Mouse (Mus musculus) heart, embryonic 12.5 days (tissue): Measurements from ENCODE around the gene Pim3. TPM values are rescaled to one million over a fixed set of nuclear protein-coding genes. Genes with fewer than 3 reads are reported as not detected.

Experiments used
- ATAC-seq: fragments of 200-750 bp; cut with Nextera tagmentation; 2 replicates; pipeline ENCODE4 v1.8.0; 2017; ENCODE audit warnings: moderate TSS enrichment, moderate library complexity; ENCODE audit not compliant: insufficient number of reproducible peaks, low FRiP score
- H3K27ac ChIP-seq: fragments of 300-500 bp; sonication (generic); 2 replicates; pipeline ENCODE4 v1.5.1; 2016; ENCODE audit warnings: mild to moderate bottlenecking, moderate library complexity; ENCODE audit not compliant: poor library complexity, severe bottlenecking
- H3K27me3 ChIP-seq: fragments of 300-500 bp; sonication (generic); replicated peaks from 2 replicates; pipeline ENCODE4 v1.6.1; 2016; ENCODE audit warnings: mild to moderate bottlenecking, moderate library complexity
- H3K36me3 ChIP-seq: fragments of 300-500 bp; sonication (generic); 2 replicates; pipeline ENCODE4 v1.6.1; 2016; ENCODE audit warnings: mild to moderate bottlenecking, moderate library complexity
- H3K4me1 ChIP-seq: fragments of 300-500 bp; sonication (generic); replicated peaks from 2 replicates; pipeline ENCODE4 v1.6.1; 2016; ENCODE audit warnings: mild to moderate bottlenecking
- H3K4me2 ChIP-seq: fragments of 300-500 bp; sonication (generic); 2 replicates; pipeline ENCODE4 v1.6.1; 2016; ENCODE audit warnings: mild to moderate bottlenecking, moderate library complexity
- H3K4me3 ChIP-seq: fragments of 300-500 bp; sonication (generic); 2 replicates; pipeline ENCODE4 v1.5.1; 2016; ENCODE audit warnings: mild to moderate bottlenecking
- H3K9ac ChIP-seq: fragments of 300-500 bp; sonication (generic); 2 replicates; pipeline ENCODE4 v1.6.1; 2016; ENCODE audit warnings: mild to moderate bottlenecking, moderate library complexity
- H3K9me3 ChIP-seq: fragments of 300-500 bp; sonication (generic); replicated peaks from 2 replicates; pipeline ENCODE4 v1.6.1; 2016; ENCODE audit warnings: mild to moderate bottlenecking, moderate library complexity
- WGBS: fragments of 180-500 bp; shearing (Covaris S2); methylation state at CpG from one replicate; pipeline ENCODE4 v1.1.7; 2016; 5-methylcytosine and 5-hydroxymethylcytosine counted together
- polyA plus RNA-seq: library from polyadenylated mRNA; unstranded; fragments of >200 nt; fragmentation: Nextera tagmentation; extraction: Ambion mirVana; gene quantifications from 2 replicates; pipeline ENCODE4 v1.2.1, GENCODE M21; 2016

Gene Pim3
- polyA plus RNA-seq, 1 experiment from 2014 or later, result 68.1 TPM

DNA sequence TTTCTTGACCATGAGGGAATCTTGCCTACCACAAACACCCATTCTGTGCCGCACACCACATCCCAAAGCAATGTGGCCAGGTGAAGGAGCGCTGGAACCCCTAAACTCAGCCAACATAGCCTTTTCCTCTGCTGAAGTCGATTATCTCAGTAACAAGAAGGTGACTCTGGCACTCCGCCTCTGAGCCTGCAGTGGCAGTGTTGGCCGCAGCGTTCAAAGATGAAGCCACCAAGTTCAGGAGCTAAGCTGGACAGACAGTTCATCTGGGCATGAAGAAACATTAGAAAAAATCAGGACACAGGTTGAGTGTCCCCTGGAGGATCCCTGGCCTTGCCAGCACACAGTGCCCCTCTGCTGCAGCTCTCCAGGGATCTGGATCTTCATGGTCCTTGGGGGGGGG, 34.5 kb upstream of the Pim3 start:
- 83% methylated on average over 6 of the region's 6 CpGs for WGBS
- no peaks in the 10 kb centered on the region for H3K27me3 ChIP-seq
- ATAC-seq, result no peak

DNA sequence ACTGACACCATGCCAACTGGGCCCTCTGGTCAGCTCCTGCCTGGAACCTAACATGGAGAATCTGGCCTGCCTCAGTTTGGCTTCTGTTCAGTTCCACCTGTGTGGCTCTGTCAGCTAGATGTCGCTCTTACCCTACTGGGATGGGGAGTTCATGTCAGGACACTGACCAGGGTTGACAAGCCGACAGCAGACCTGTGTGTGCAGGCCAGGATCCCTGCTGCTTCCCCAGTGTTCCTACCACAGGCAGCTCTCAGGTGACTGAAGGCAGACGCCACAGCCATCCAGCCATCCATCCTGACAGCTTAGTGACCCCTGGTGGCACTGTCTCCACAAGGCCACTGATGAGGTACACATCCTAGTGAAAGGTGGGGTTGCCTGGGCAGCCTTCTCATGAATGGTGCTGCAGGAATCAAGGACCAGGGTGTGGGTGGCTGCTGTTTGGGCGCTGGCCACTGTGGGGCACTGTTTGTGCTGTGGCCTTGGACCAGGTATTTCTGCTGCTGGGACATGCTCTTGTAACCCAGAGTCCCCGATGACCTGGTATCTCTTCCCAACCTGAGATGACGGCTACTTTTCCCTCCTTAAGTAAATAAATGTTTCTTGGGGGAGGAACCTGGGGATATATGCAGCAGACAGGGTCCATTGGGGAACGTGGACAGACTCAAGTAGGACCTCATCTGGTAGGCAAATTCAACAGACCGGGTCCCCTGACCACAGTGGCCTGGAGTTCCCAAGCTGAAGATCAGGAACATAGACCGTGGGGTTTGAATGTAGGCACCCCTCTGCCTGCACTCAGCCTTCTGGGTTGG, 33.8 kb upstream of the Pim3 start:
- 25% methylated on average over 9 of the region's 9 CpGs for WGBS
- ATAC-seq, result peak; percentile 45; the same call in 1 of the 2 replicates

More for the DNA sequence above, 34.5 kb upstream of the Pim3 start:
- peaks cover 36% of the 10 kb centered on the region for H3K4me1 ChIP-seq
- no peak overlapping the region for H3K9ac ChIP-seq
- peaks cover 38% of the 10 kb centered on the region for H3K36me3 ChIP-seq
- no peaks in the 10 kb centered on the region for H3K9me3 ChIP-seq
- H3K4me3 ChIP-seq, result no peak overlapping the region
- no peak overlapping the region for H3K27ac ChIP-seq
- H3K4me2 ChIP-seq, result no peak overlapping the region

DNA sequence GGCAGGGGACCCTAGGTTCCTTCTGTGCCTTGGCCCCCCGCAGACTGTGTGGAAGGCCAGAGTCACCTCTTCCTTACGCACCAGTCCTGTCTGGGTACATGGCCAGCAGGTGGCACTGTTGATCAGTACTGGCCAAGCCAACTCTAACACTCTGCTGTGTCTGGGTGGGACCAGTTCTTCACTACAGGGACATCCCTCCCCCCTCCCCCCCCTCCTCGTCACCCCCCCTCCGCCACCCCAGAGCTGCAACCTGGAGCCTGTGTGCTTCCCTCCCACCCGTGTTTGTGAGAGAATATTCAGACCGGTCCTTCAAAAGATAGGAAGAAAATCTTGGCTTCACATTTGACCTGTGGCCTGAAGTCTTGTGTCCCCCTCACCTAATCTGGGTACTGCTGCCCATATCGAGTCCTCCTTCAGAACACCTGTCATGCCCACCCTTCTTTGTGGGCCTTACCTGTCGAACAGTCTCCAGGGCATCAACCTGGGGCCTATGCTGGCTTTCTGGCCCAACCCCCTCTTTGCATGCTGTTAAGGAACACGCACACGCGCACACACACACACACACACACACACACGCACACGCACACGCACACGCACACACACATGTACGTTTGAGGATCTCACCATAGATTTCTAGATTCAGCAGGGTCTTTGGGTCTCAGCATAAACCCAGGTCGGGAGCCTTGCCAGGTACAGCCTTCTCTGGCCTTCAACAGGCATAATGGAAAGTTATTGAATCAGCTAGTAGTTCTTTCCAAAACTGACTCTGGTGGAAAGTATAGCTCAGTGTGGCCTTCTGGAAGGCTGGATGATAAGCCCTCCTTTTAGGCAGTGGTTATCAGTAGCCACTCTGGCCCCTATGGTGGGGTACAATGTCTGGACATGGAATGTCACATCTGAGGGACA, 32.9 kb upstream of the Pim3 start:
- peak; percentile 81 for ATAC-seq
- H3K27me3 ChIP-seq, result no peaks in the 10 kb centered on the region
- WGBS, result 44% methylated on average over 17 of the region's 17 CpGs
- H3K36me3 ChIP-seq, result peaks cover 22% of the 10 kb centered on the region
- H3K4me1 ChIP-seq, result peaks cover 41% of the 10 kb centered on the region
- no peaks in the 10 kb centered on the region for H3K9me3 ChIP-seq
- H3K27ac ChIP-seq, result no peak overlapping the region
- no peak overlapping the region for H3K4me3 ChIP-seq
- no peak overlapping the region for H3K9ac ChIP-seq
- no peak overlapping the region for H3K4me2 ChIP-seq

More for the DNA sequence above, 33.8 kb upstream of the Pim3 start:
- H3K4me1 ChIP-seq, result peaks cover 41% of the 10 kb centered on the region
- no peak overlapping the region for H3K9ac ChIP-seq
- no peaks in the 10 kb centered on the region for H3K9me3 ChIP-seq
- no peaks in the 10 kb centered on the region for H3K27me3 ChIP-seq
- no peak overlapping the region for H3K4me3 ChIP-seq
- no peak overlapping the region for H3K27ac ChIP-seq
- no peak overlapping the region for H3K4me2 ChIP-seq
- peaks cover 31% of the 10 kb centered on the region for H3K36me3 ChIP-seq

- Histone ChIP-seq H3K27me3 (no peaks in the 10 kb centered on the region), H3K9ac (no peak overlapping the region), H3K9me3 (no peaks in the 10 kb centered on the region), H3K4me1 (peaks cover 41% of the 10 kb centered on the region), H3K4me2 (no peak overlapping the region), H3K36me3 (peaks cover 14% of the 10 kb centered on the region), H3K27ac (no peak overlapping the region), H3K4me3 (no peak overlapping the region)
- 68% methylated on average over 6 of the region's 6 CpGs for WGBS
- ATAC-seq, result no peak
Observed at GRCm38 (mm10) chr15:88829791-88830440, 32.1 kb upstream of the Pim3 start.

DNA sequence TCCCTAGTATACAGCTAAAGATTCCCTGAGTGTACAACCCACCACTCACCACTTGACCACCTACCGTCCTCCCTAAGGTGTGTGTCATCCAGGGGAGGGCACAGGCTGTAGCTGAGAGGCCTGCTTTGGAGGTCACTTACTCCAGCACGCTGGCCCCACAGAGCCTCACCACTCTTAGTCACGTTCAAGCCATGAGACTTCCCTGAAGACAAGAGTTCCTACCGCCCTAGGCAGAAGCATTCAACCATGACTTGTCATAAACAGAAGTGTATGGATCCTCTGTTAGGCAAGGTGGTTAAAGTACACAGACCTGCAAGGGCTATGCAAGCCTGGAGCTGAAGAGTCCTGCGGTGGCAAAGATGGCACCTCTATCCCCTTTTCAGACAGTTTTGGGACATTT, 31.3 kb upstream of the Pim3 start:
- Histone ChIP-seq H3K36me3 (peaks cover 7% of the 10 kb centered on the region), H3K27ac (no peak overlapping the region), H3K4me2 (no peak overlapping the region), H3K4me3 (no peak overlapping the region), H3K9ac (no peak overlapping the region), H3K9me3 (no peaks in the 10 kb centered on the region), H3K27me3 (no peaks in the 10 kb centered on the region), H3K4me1 (peaks cover 41% of the 10 kb centered on the region)
- no peak for ATAC-seq
- WGBS, result 81% methylated on average over 5 of the region's 5 CpGs

DNA sequence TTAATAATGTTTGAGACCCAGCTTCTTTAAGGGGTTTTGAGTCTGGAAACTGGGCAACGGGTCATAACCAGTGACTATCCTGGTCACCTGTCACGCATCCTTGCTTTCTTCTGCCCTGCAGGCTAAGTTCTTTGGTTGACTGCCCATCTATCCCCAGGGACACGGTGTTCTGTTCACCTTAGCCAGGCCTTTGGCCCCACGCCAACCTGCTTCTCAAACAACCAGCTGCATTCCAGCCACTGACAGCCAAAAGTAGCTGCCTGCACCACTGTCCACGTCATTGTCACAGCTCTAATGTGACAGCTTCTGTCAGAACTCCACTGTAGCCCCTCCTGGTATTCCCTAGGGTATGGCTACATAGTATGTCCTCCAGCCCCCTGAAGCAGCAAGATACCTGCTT, 30.5 kb upstream of the Pim3 start:
- Histone ChIP-seq H3K4me2 (no peak overlapping the region), H3K27me3 (no peaks in the 10 kb centered on the region), H3K4me3 (no peak overlapping the region), H3K36me3 (no peaks in the 10 kb centered on the region), H3K9me3 (no peaks in the 10 kb centered on the region), H3K9ac (no peak overlapping the region), H3K27ac (peak overlapping the region; percentile 85), H3K4me1 (peaks cover 46% of the 10 kb centered on the region)
- 0 out of 2 replicates have a peak, but pooled peaks have one; percentile 42 for ATAC-seq
- 32% methylated on average over 5 of the region's 5 CpGs for WGBS

- Histone ChIP-seq H3K9me3 (no peaks in the 10 kb centered on the region), H3K4me1 (peaks cover 55% of the 10 kb centered on the region), H3K4me2 (no peak overlapping the region), H3K4me3 (no peak overlapping the region), H3K9ac (no peak overlapping the region), H3K36me3 (no peaks in the 10 kb centered on the region), H3K27ac (peak overlapping the region; percentile 85), H3K27me3 (no peaks in the 10 kb centered on the region)
- no peak for ATAC-seq
- 74% methylated on average over 9 of the region's 9 CpGs for WGBS
Observed at GRCm38 (mm10) chr15:88832536-88832935, 29.4 kb upstream of the Pim3 start.

DNA sequence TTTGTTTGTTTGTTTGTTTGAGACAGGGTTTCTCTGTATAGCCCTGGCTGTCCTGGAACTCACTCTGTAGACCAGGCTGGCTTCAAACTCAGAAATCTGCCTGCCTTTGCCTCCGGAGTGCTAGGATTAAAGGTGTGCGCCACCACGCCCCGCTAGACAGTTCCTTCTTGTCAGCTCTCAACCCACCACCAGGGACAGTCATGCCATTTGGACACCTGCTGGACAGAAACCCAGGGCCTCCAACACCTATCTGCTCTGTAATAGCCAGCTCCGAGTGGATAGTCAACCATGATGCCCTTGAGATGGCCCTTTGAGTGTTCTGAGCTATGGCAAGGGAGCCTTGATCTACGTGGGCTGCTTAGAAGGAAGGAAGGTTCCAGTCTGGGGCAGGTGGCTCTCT, 26.0 kb upstream of the Pim3 start:
- Histone ChIP-seq H3K4me3 (no peak overlapping the region), H3K4me1 (peaks cover 64% of the 10 kb centered on the region)

GRCm38 (mm10) chr15:88836571-88836970, 25.4 kb upstream of the Pim3 start:
- ATAC-seq, result no peak
- WGBS, result 65% methylated on average over 5 of the region's 5 CpGs
- H3K4me3 ChIP-seq, result peak overlapping the region; percentile 58
- peak overlapping the region; percentile 86 for H3K4me2 ChIP-seq
- no peaks in the 10 kb centered on the region for H3K27me3 ChIP-seq
- peaks cover 63% of the 10 kb centered on the region for H3K4me1 ChIP-seq
- no peaks in the 10 kb centered on the region for H3K9me3 ChIP-seq
- H3K36me3 ChIP-seq, result no peaks in the 10 kb centered on the region
- peak overlapping the region; percentile 78; the same call in 1 of the 2 replicates for H3K9ac ChIP-seq
- H3K27ac ChIP-seq, result peak overlapping the region; percentile 81

More for the DNA sequence above, 26.0 kb upstream of the Pim3 start:
- Histone ChIP-seq H3K9ac (no peak overlapping the region), H3K27me3 (no peaks in the 10 kb centered on the region), H3K27ac (peak overlapping the region; percentile 81; the same call in 1 of the 2 replicates), H3K9me3 (no peaks in the 10 kb centered on the region), H3K4me2 (no peak overlapping the region; the same call in 1 of the 2 replicates), H3K36me3 (no peaks in the 10 kb centered on the region)
- no peak for ATAC-seq
- WGBS, result 74% methylated on average over 6 of the region's 6 CpGs

- no peaks in the 10 kb centered on the region for H3K9me3 ChIP-seq
- peaks cover 63% of the 10 kb centered on the region for H3K4me1 ChIP-seq
- ATAC-seq, result peak; percentile 36
- H3K4me3 ChIP-seq, result peak overlapping the region; percentile 58
- H3K9ac ChIP-seq, result peak overlapping the region; percentile 78
- under 1% methylated on average over 39 of the region's 39 CpGs for WGBS
- peak overlapping the region; percentile 86 for H3K4me2 ChIP-seq
- no peaks in the 10 kb centered on the region for H3K36me3 ChIP-seq
- H3K27ac ChIP-seq, result peak overlapping the region; percentile 81
- no peaks in the 10 kb centered on the region for H3K27me3 ChIP-seq
Observed at GRCm38 (mm10) chr15:88837199-88837932, 24.6 kb upstream of the Pim3 start.
